Mouse (Mus musculus) myocyte (in vitro differentiated cells): ENCODE measurements around the gene 1700013F07Rik.

Experiments used
- CEBPB ChIP-seq: IDR thresholded peaks from 2 replicates; pipeline ENCODE4 v1.6.1; 2011; ENCODE audit warnings: mild to moderate bottlenecking, moderate library complexity; ENCODE audit not compliant: poor library complexity, insufficient read depth, severe bottlenecking
- MYOD1 ChIP-seq, 3 experiments: IDR thresholded peaks; one replicate each; pipeline ENCODE4 v1.6.1; 2011; ENCODE audit warnings: control low read depth in 2 of 3, low read depth in 2 of 3, mild to moderate bottlenecking in 2 of 3, moderate library complexity in 1 of 3; ENCODE audit not compliant: insufficient read length in 2 of 3, control insufficient read depth in 1 of 3
- POLR2A ChIP-seq: IDR thresholded peaks from one replicate; pipeline ENCODE4 v1.6.1; 2011; ENCODE audit warnings: low read depth, mild to moderate bottlenecking, control low read depth, moderate library complexity; ENCODE audit not compliant: insufficient read length
- USF1 ChIP-seq: IDR thresholded peaks from one replicate; pipeline ENCODE4 v1.6.1; 2011; ENCODE audit warnings: low read depth, mild to moderate bottlenecking, control low read depth, moderate library complexity

GRCm38 (mm10) chr3:108508745-108509474, 25.0 kb upstream of the 1700013F07Rik start:
- no peak for TF ChIP-seq POLR2A
- TF ChIP-seq USF1: no peak
- no peak for TF ChIP-seq MYOD1 (IDR thresholded peaks at IDR 0.05; ENCODE audit: control insufficient read depth in 1 of 3, insufficient read length in 2 of 3, low read depth in 2 of 3)
- no peak for TF ChIP-seq CEBPB
